Mouse (Mus musculus) T-helper 2 cell (primary cell): ENCODE results near the gene Pmp22.

Experiments
- in situ Hi-C: fragments of 300-600 bp; cut with MboI, MseI; formaldehyde crosslinking; loops from one replicate; pipeline ENCODE4 v1.15.1; 2025; ENCODE audit warnings: high pct_unique_total_duplicates

Gene Pmp22

DNA sequence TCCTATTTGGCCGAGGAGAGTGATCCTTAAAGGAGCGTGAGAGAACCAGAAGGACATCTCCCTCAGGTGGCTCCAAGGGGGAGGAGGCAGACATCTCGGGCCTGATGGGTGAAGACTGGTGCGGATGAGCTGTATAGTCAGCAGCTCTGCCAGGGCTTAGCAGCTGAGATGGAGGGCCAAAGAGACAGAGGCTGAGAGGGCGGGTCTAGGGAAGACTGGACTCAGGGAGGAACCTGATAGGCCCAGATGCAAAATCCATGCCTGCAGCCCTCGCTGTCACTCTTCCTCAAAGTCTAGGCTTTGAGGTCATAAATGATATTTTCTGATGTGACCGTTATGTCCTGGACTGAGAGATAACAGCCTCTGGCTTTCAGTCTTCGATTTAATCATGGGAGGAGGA, 1.8 kb upstream of the Pmp22 start:
- in situ Hi-C loops: no loop called here

- in situ Hi-C loops: no loop called here
Measured at GRCm38 (mm10) chr11:63127513-63127912, 1.3 kb upstream of the Pmp22 start.

DNA sequence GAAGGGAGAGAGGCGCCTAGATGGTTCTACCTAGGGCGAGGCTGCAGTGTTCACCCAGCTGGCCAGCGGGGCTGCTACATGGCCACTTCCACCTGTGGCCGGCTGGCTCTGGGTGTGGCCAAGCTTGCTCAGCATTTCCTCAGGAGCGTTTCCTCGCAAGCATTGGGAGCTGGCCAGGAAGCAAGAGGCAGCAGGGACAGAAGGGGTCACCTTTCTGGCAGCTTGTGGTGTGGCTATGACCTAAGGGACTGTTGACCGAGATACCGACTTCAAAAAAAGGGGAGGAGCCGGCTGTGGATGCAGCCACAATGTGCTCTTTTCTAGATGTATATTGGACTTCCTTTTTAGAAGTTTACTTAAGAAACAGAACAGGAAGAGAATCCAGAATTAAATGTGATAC, 593 bp downstream of the Pmp22 start:
- in situ Hi-C loops: no loop called here

DNA sequence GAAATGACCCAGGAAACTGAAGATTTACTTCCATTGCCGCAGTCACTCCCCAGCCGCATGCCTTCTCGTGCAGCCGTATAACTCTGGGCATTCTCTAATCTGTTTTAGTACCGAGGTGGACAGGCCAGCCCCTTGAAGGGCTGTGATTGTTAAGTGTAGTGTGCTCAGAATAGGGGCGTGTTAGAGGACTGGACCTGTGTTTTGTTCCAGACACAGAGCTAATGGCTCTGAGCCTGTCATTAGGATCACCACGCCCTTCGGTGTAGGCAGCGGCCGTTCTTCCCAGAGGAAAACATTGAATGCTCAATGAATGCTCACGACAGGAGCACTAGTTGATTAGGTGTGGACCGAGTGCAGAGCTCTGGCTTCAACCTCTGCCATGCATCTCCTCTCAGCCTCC, 1.1 kb downstream of the Pmp22 start:
- in situ Hi-C loops: loop anchor here (5.0 to 10.0 kb wide), 2 partner anchors 208 to 375 kb away; partner anchors contain the start of gene Gm10428

DNA sequence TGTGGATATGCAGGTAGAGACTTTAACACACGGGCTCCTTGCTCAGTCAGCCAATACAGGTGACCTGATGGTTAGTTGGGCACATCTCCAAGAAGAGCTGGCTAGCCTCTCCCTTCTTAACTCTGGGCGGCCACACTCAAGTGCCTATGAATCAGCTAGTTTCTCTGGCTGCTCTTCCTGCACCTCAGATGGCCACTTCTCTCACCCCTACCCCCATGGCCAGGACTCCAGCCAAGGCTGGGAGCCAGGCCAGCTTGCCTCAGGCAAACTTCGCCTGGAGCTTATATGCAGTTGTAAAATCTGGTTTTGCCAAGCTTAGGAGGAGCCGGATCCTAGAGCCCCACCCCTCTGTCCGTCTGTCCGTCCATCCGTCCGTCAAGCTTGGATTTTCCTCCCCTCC, 1.7 kb downstream of the Pmp22 start:
- in situ Hi-C loops: loop anchor here (5.0 to 10.0 kb wide), 2 partner anchors 208 to 376 kb away; partner anchors contain the start of gene Gm10428

- in situ Hi-C loops: loop anchor here (5.0 to 10.0 kb wide), 2 partner anchors 209 to 376 kb away; partner anchors contain the start of gene Gm10428
Measured at GRCm38 (mm10) chr11:63131001-63131692, 2.4 kb downstream of the Pmp22 start.

DNA sequence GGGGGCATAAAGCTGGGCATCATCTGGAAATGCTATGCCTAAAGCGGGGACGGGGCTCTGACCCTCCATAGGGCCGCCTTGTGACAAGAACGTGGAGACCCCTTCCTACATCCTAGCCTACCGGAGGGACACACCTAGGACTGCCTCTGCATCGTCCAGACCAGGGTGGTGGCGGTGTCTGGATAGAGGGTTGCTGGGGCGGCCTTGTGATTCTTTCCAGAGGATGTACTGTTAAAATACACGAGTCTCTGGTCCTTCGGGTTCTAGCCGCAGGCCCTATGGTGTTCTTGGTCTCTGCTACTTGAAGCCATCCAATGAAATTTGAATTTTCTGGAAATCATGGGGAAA, 2.9 kb downstream of the Pmp22 start:
- in situ Hi-C loops: loop anchor here (5.0 to 10.0 kb wide), 2 partner anchors 209 to 377 kb away; partner anchors contain the start of gene Gm10428

DNA sequence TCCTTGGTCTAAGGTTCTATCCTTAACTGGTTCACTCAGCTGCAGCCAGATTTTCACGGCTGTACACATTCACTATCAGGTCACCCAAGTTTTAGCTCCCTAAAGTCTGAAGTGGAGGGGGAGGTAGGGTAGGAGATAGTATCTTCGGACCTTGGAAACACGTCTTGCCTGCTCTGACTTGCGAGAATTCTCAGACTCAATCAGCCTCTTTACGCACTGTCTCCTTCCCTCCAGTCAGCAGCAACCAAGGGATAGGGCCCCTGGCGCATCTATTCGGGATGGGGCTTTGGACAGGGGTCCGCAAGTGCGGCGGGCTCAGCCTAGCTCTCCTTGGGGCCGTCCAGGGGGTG, 3.3 kb downstream of the Pmp22 start:
- in situ Hi-C loops: loop anchor here (5.0 to 10.0 kb wide), 2 partner anchors 210 to 377 kb away; partner anchors contain the start of gene Gm10428

GRCm38 (mm10) chr11:63132501-63133435, 4.0 kb downstream of the Pmp22 start:
- in situ Hi-C loops: loop anchor here (5.0 to 10.0 kb wide), 2 partner anchors 210 to 378 kb away; partner anchors contain the start of gene Gm10428

- in situ Hi-C loops: loop anchor here (5.0 to 10.0 kb wide), 2 partner anchors 212 to 379 kb away; partner anchors contain the start of gene Gm10428
Measured at GRCm38 (mm10) chr11:63134021-63134420, 5.2 kb downstream of the Pmp22 start.

DNA sequence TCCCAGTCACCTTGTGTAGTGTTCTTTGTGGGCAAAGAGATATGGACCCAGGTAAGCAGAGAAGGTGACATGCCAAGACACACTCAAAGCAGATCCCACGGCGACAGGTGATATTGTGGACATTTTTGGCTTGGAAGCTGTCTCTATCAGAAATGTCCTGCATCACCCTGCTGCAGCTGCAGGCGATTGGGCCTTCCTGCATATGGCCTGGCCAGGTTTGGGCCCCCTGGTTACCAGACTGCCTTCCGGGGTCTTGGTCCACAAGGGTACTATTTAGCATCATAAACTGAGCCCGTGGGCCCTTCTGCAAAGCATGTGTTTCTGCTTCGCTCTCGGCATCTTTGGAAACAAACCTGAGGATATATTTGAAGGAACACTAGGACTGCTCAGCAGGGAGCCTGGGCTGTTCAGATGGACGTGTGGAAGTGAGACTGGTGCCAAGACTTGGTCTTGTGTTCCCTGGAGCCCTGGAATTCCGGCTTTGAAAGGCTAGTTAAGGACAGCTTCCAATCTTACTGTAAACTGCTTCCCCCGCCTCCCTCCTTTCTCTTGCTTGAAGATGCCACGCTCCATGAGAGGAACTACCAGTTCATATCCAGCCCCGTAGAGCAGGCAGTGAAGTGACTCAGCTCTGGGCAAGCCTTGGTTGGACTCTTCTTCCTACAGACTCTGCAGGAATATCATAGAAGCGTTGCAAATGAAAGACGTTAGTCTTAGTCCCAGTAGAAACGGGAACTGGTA, 6.1 kb downstream of the Pmp22 start:
- in situ Hi-C loops: loop anchor here (5.0 to 10.0 kb wide), 2 partner anchors 213 to 380 kb away; partner anchors contain the start of gene Gm10428

GRCm38 (mm10) chr11:63135622-63136021, 6.8 kb downstream of the Pmp22 start:
- in situ Hi-C loops: loop anchor here (10.0 kb wide), 1 partner anchor 381 kb away; the partner anchor contains the start of gene Gm10428

- in situ Hi-C loops: loop anchor here (10.0 kb wide), 1 partner anchor 381 kb away; the partner anchor contains the start of gene Gm10428
Measured at GRCm38 (mm10) chr11:63136205-63136604, 7.4 kb downstream of the Pmp22 start.

- in situ Hi-C loops: loop anchor here (10.0 kb wide), 1 partner anchor 382 kb away; the partner anchor contains the start of gene Gm10428
Measured at GRCm38 (mm10) chr11:63136836-63137416, 8.1 kb downstream of the Pmp22 start.

DNA sequence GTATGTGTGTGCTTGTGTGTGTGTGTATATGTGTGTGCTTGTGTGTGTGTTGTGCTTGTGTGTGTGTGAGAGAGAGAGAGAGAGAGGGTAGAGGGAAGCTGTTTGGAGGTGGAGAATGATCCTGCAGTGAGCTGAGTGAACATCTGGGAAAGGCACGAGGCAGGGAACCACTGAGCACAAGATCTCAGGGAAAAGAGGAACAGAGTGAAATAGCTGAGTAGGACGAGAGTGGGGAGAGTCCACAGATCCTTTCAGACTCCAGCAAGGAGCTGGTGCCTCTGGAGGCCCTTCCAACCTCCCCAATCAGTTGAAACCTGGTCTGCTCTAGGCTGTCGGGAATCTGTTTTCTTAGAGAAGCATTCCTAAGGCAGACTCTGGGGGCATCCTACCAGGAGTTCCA, 10.0 kb downstream of the Pmp22 start:
- in situ Hi-C loops: loop anchor here (10.0 kb wide), 1 partner anchor 384 kb away; the partner anchor contains the start of gene Gm10428

DNA sequence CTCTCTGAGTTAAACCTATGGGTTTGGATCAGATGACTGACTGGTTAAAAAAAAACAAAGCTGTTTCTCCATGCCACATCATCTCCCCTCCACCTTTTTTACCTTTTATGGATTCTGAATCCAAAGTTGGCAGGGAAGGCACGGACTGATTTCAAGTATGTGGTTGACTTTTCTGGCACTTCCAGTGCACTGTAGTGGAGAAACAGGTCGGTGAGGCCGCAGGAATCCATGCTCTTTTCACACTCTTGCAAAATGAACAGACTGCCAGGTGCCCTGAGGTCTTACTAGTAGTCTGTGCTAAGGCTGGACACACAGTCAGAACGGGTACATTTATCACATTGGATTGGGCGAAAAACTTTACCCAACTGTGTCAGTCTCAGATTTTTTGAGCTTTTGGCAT, 13.5 kb downstream of the Pmp22 start:
- in situ Hi-C loops: no loop called here

- in situ Hi-C loops: no loop called here
Measured at GRCm38 (mm10) chr11:63142816-63143215, 14.0 kb downstream of the Pmp22 start.

DNA sequence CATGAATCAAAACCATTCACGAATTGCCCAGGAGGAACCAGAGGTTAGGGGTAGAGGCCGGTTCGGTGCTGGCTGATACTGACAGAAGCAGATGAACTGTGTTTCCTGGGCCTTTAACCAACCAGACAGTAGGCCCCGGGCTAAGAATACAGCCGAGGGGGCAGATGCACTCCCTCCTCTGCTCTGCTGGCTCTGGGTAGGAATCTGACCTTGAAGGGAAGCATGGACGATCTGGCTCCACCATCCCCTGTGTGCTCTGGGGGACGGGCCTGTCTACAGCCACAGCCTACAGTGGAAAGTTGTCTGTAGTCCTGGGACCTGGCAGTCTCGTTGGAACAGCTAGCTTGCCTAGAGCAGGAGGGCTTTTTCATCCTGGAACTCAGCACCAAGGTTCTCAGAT, 14.7 kb downstream of the Pmp22 start:
- in situ Hi-C loops: no loop called here

- in situ Hi-C loops: no loop called here
Measured at GRCm38 (mm10) chr11:63146601-63147000, 17.8 kb downstream of the Pmp22 start.

- in situ Hi-C loops: no loop called here
Measured at GRCm38 (mm10) chr11:63148276-63148675, 19.5 kb downstream of the Pmp22 start.

GRCm38 (mm10) chr11:63151857-63152256, 23.1 kb downstream of the Pmp22 start:
- in situ Hi-C loops: no loop called here
